Mouse (Mus musculus) ES-Bruce4 (cell line): ENCODE results near the gene U2af1. TPM values are rescaled to one million over a fixed set of nuclear protein-coding genes. Genes with fewer than 3 reads are reported as not detected.

Experiments used
- H3K27ac ChIP-seq: 2 replicates; pipeline ENCODE4 v1.5.1; 2012; ENCODE audit warnings: low read length, inconsistent platforms; ENCODE audit not compliant: insufficient read depth
- H3K27me3 ChIP-seq: 2 replicates; pipeline ENCODE4 v1.6.1; 2012; ENCODE audit warnings: mild to moderate bottlenecking, low read length, inconsistent platforms; ENCODE audit not compliant: control insufficient read depth, poor library complexity, insufficient read depth, severe bottlenecking
- H3K36me3 ChIP-seq: 2 replicates; pipeline ENCODE4 v1.6.1; 2012; ENCODE audit warnings: inconsistent platforms, mild to moderate bottlenecking, low read length, moderate library complexity; ENCODE audit not compliant: control insufficient read depth, poor library complexity, insufficient read depth, severe bottlenecking
- H3K4me1 ChIP-seq: one replicate; pipeline ENCODE4 v1.8.1; 2011; ENCODE audit warnings: low read length; ENCODE audit not compliant: control insufficient read depth, insufficient read depth
- H3K4me3 ChIP-seq: 2 replicates; pipeline ENCODE4 v1.5.1; 2011; ENCODE audit warnings: low read depth, mild to moderate bottlenecking, low read length
- H3K9ac ChIP-seq: 2 replicates; pipeline ENCODE4 v1.6.1; 2012; ENCODE audit warnings: low read depth, mild to moderate bottlenecking, inconsistent platforms; ENCODE audit not compliant: poor library complexity, severe bottlenecking
- H3K9me3 ChIP-seq: replicated peaks from 2 replicates; pipeline ENCODE4 v1.6.1; 2012; ENCODE audit warnings: mild to moderate bottlenecking, low read length, inconsistent platforms; ENCODE audit not compliant: control insufficient read depth, poor library complexity, insufficient read depth, severe bottlenecking
- CTCF ChIP-seq: IDR thresholded peaks from one replicate; pipeline ENCODE4 v1.8.1; 2011; ENCODE audit warnings: low read depth, low read length
- EP300 ChIP-seq: IDR thresholded peaks from 2 replicates; pipeline ENCODE4 v1.6.1; 2011; ENCODE audit warnings: low read depth, low read length; ENCODE audit not compliant: insufficient read depth
- POLR2A ChIP-seq: IDR thresholded peaks from one replicate; pipeline ENCODE4 v1.8.1; 2011; ENCODE audit warnings: low read length; ENCODE audit not compliant: insufficient read depth
- polyA plus RNA-seq: library from polyadenylated mRNA; stranded (reverse); fragments of >200 nt; gene quantifications from 2 replicates; pipeline ENCODE4 v1.2.4, GENCODE M21; 2011; ENCODE audit warnings: low read depth; ENCODE audit not compliant: missing spikeins, insufficient read depth, insufficient read length

U2af1 gene
- polyA plus RNA-seq, 1 experiment: 463 TPM

DNA sequence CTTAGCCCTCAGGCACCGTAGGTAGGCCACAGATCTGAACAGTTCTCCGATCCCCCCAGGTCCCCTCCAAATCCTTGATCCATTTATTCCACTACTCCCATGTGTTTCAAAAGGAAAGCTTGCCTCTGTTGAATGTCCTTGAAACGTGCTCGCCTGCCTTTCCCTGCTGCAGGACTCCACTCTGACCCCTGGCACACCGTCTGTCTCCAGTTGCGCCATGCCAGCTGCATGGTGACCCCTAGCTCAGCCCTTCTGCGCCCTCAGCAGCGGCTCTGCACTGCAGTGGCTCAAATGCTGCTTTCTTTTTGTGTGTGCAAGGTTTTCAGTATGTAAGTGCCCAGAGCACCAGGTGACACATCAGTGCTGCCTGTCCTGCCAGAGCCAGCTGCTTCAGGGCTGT, 60.1 kb downstream of the U2af1 start:
- no peaks in the 10 kb centered on the region for H3K27me3 ChIP-seq
- H3K4me3 ChIP-seq: no peak overlapping the region
- TF ChIP-seq POLR2A (no peak), CTCF (no peak), EP300 (no peak)
- no peak overlapping the region for H3K9ac ChIP-seq
- H3K27ac ChIP-seq: no peak overlapping the region
- no peaks in the 10 kb centered on the region for H3K9me3 ChIP-seq
- H3K4me1 ChIP-seq: no peaks in the 10 kb centered on the region
- peaks cover 11% of the 10 kb centered on the region for H3K36me3 ChIP-seq

DNA sequence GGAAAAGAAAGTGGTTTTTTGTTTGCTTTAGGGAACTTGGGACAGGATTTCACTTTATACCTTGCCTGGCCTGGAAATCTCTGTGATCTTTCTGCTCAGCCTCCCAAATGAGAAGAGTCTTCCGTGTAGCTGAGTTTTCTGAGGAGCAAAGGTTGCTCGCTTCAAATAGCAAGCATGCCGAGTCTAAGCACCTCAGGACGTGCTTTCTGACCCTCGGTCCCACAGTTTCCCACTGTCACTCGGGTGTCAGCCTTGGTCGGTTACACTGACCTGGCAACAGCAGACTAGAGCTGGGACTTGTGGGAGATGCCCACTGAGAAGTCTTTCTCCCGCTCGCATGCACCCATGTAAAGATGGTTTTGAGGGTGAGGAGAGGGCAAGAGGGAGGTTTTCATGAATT, 60.7 kb downstream of the U2af1 start:
- Histone ChIP-seq H3K27me3 (no peaks in the 10 kb centered on the region), H3K4me3 (no peak overlapping the region), H3K9ac (no peak overlapping the region), H3K27ac (no peak overlapping the region), H3K36me3 (peaks cover 11% of the 10 kb centered on the region), H3K9me3 (no peaks in the 10 kb centered on the region), H3K4me1 (no peaks in the 10 kb centered on the region)
- TF ChIP-seq EP300: no peak
- no peak for TF ChIP-seq CTCF
- no peak for TF ChIP-seq POLR2A

Other genes starting within 250 kb of the U2af1 start
- gene Wdr4, start 138.9 kb downstream of the U2af1 start, polyA plus RNA-seq: 24.0 and 25.0 TPM in 2 replicates
- 116 and 122 TPM in 2 replicates for gene Ndufv3, start 138.8 kb downstream of the U2af1 start, polyA plus RNA-seq
- 42.7 and 52.9 TPM in 2 replicates for gene Pknox1, start 94.2 kb downstream of the U2af1 start, polyA plus RNA-seq
- 19.5 and 32.8 TPM in 2 replicates for gene Cbs, start 21.7 kb downstream of the U2af1 start, polyA plus RNA-seq
- gene Cryaa, start 18.9 kb upstream of the U2af1 start, polyA plus RNA-seq: not detected in 2 replicates
- gene Sik1, start 196.9 kb upstream of the U2af1 start, polyA plus RNA-seq: 45.1 and 48.4 TPM in 2 replicates